Mouse (Mus musculus) MEL (cell line): ENCODE measurements around the gene Picalm. TPM values are rescaled to one million over a fixed set of nuclear protein-coding genes. Genes with fewer than 3 reads are reported as not detected.

ENCODE experiments used
- DNase-seq: peaks from one replicate; pipeline ENCODE4 v3.0.0; 2011; ENCODE audit warnings: low read depth, low spot score
- H3K27ac ChIP-seq: 2 replicates; pipeline ENCODE4 v1.5.1; 2012; ENCODE audit warnings: low read depth, mild to moderate bottlenecking, control low read depth, low read length, moderate library complexity; ENCODE audit not compliant: control insufficient read depth
- H3K27me3 ChIP-seq, 2 experiments: fragments of 150-350 bp in 1 of 2; sonication (generic) in 1 of 2; 2 replicates each; pipeline ENCODE4 v1.6.1; 2012; ENCODE audit warnings: low read length in 2 of 2, mild to moderate bottlenecking in 2 of 2, improper control_type of control experiment in 1 of 2, moderate library complexity in 1 of 2; ENCODE audit not compliant: insufficient read depth in 2 of 2, control insufficient read depth in 1 of 2
- H3K36me3 ChIP-seq, 2 experiments: 2 replicates each; pipeline ENCODE4 v1.6.1; 2012 to 2014; ENCODE audit warnings: low read length in 2 of 2, improper control_type of control experiment in 1 of 2, inconsistent platforms in 1 of 2, mild to moderate bottlenecking in 1 of 2; ENCODE audit not compliant: insufficient read depth in 2 of 2, control insufficient read depth in 1 of 2
- H3K4me1 ChIP-seq, 2 experiments: fragments of 150-350 bp in 1 of 2; sonication (generic) in 1 of 2; 2 replicates each; pipeline ENCODE4 v1.6.1; 2012; ENCODE audit warnings: low read length in 2 of 2, improper control_type of control experiment in 1 of 2, mild to moderate bottlenecking in 1 of 2; ENCODE audit not compliant: insufficient read depth in 2 of 2, control insufficient read depth in 1 of 2
- H3K4me3 ChIP-seq, 2 experiments: fragments of 150-350 bp in 1 of 2; sonication (generic) in 1 of 2; 2 replicates each; pipeline ENCODE4 v1.5.1; 2012; ENCODE audit warnings: low read depth in 2 of 2, low read length in 2 of 2, mild to moderate bottlenecking in 2 of 2, moderate library complexity in 2 of 2, control low read depth in 1 of 2, improper control_type of control experiment in 1 of 2; ENCODE audit not compliant: control insufficient read depth in 1 of 2, insufficient read depth in 1 of 2
- H3K79me2 ChIP-seq: 2 replicates; pipeline ENCODE4 v1.6.1; 2012; ENCODE audit warnings: mild to moderate bottlenecking, low read length, moderate library complexity; ENCODE audit not compliant: control insufficient read depth, poor library complexity, insufficient read depth
- H3K9ac ChIP-seq: 2 replicates; pipeline ENCODE4 v1.6.1; 2012; ENCODE audit warnings: low read depth, mild to moderate bottlenecking, control low read depth, low read length, moderate library complexity; ENCODE audit not compliant: control insufficient read depth, poor library complexity, severe bottlenecking
- H3K9me3 ChIP-seq: fragments of 150-350 bp; sonication (generic); replicated peaks from 2 replicates; pipeline ENCODE4 v1.6.1; 2012; ENCODE audit warnings: mild to moderate bottlenecking, low read length, improper control_type of control experiment, moderate library complexity; ENCODE audit not compliant: insufficient read depth
- BHLHE40 ChIP-seq: IDR thresholded peaks from 2 replicates; pipeline ENCODE4 v1.6.1; 2012; ENCODE audit warnings: low read depth, mild to moderate bottlenecking, inconsistent platforms, low read length, improper control_type of control experiment, borderline replicate concordance
- CHD1 ChIP-seq: IDR thresholded peaks from 2 replicates; pipeline ENCODE4 v1.6.1; 2012; ENCODE audit warnings: low read depth, mild to moderate bottlenecking, inconsistent platforms, low read length, improper control_type of control experiment
- CHD2 ChIP-seq: IDR thresholded peaks from 2 replicates; pipeline ENCODE4 v1.6.1; 2011; ENCODE audit warnings: low read length, improper control_type of control experiment
- CTCF ChIP-seq, 3 experiments: IDR thresholded peaks in 2 of 3; conservative IDR thresholded peaks in 1 of 3; 2 replicates each; pipeline ENCODE4 v1.5.1; 2011 to 2012; ENCODE audit warnings: low read length in 3 of 3, low read depth in 2 of 3, mild to moderate bottlenecking in 2 of 3, improper control_type of control experiment in 1 of 3, inconsistent platforms in 1 of 3, mixed read lengths in 1 of 3, moderate library complexity in 1 of 3; ENCODE audit not compliant: control insufficient read depth in 1 of 3, insufficient read depth in 1 of 3, poor library complexity in 1 of 3, severe bottlenecking in 1 of 3
- E2F4 ChIP-seq: IDR thresholded peaks from 2 replicates; pipeline ENCODE4 v1.6.1; 2011; ENCODE audit warnings: low read depth, low read length, improper control_type of control experiment, borderline replicate concordance
- ELF1 ChIP-seq: IDR thresholded peaks from 2 replicates; pipeline ENCODE4 v1.6.1; 2014; ENCODE audit warnings: low read depth, mild to moderate bottlenecking, inconsistent platforms, low read length, improper control_type of control experiment, moderate library complexity
- EP300 ChIP-seq, 2 experiments: IDR thresholded peaks; 2 replicates each; pipeline ENCODE4 v1.6.1; 2011; ENCODE audit warnings: improper control_type of control experiment in 2 of 2, low read length in 2 of 2, low read depth in 1 of 2, mild to moderate bottlenecking in 1 of 2
- ETS1 ChIP-seq: IDR thresholded peaks from 2 replicates; pipeline ENCODE4 v1.6.1; 2012; ENCODE audit warnings: low read depth, mild to moderate bottlenecking, inconsistent platforms, low read length, improper control_type of control experiment, moderate library complexity
- GABPA ChIP-seq: IDR thresholded peaks from 2 replicates; pipeline ENCODE4 v1.6.1; 2012; ENCODE audit warnings: low read depth, mild to moderate bottlenecking, inconsistent platforms, low read length, improper control_type of control experiment, moderate library complexity
- GATA1 ChIP-seq: IDR thresholded peaks from 2 replicates; pipeline ENCODE4 v1.6.1; 2011; ENCODE audit warnings: low read depth, low read length, improper control_type of control experiment
- JUND ChIP-seq: IDR thresholded peaks from 2 replicates; pipeline ENCODE4 v1.6.1; 2011; ENCODE audit warnings: low read depth, mild to moderate bottlenecking, improper control_type of control experiment, low read length
- KAT2A ChIP-seq: conservative IDR thresholded peaks from 2 replicates; pipeline ENCODE4 v1.6.1; 2012; ENCODE audit warnings: low read depth, low read length, improper control_type of control experiment, inconsistent platforms
- MAFK ChIP-seq: IDR thresholded peaks from 2 replicates; pipeline ENCODE4 v1.6.1; 2011; ENCODE audit warnings: low read depth, mild to moderate bottlenecking, low read length, improper control_type of control experiment, borderline replicate concordance
- MAZ ChIP-seq: IDR thresholded peaks from 2 replicates; pipeline ENCODE4 v1.6.1; 2012; ENCODE audit warnings: low read depth, mild to moderate bottlenecking, inconsistent platforms, low read length, improper control_type of control experiment
- MXI1 ChIP-seq: IDR thresholded peaks from 2 replicates; pipeline ENCODE4 v1.6.1; 2011; ENCODE audit warnings: mild to moderate bottlenecking, low read depth, low read length, improper control_type of control experiment
- MYB ChIP-seq: IDR thresholded peaks from 2 replicates; pipeline ENCODE4 v1.6.1; 2011; ENCODE audit warnings: mild to moderate bottlenecking, low read depth, low read length, improper control_type of control experiment
- MYC ChIP-seq: IDR thresholded peaks from 2 replicates; pipeline ENCODE4 v1.6.1; 2011; ENCODE audit warnings: low read depth, mild to moderate bottlenecking, low read length, improper control_type of control experiment, moderate library complexity
- NRF1 ChIP-seq: IDR thresholded peaks from 2 replicates; pipeline ENCODE4 v1.6.1; 2014; ENCODE audit warnings: low read depth, mild to moderate bottlenecking, inconsistent platforms, low read length, improper control_type of control experiment, moderate library complexity; ENCODE audit not compliant: poor library complexity, insufficient read depth, severe bottlenecking
- POLR2A ChIP-seq, 2 experiments: IDR thresholded peaks; 2 replicates each; pipeline ENCODE4 v1.6.1; 2011 to 2012; ENCODE audit warnings: low read length in 2 of 2, mild to moderate bottlenecking in 2 of 2, control low read depth in 1 of 2, improper control_type of control experiment in 1 of 2, low read depth in 1 of 2, moderate library complexity in 1 of 2; ENCODE audit not compliant: control insufficient read depth in 1 of 2, insufficient read depth in 1 of 2, poor library complexity in 1 of 2
- POLR2AphosphoS5 ChIP-seq: IDR thresholded peaks from 2 replicates; pipeline ENCODE4 v1.6.1; 2012; ENCODE audit warnings: low read depth, borderline replicate concordance, mild to moderate bottlenecking, inconsistent platforms, low read length, moderate library complexity, mixed read lengths
- RAD21 ChIP-seq: IDR thresholded peaks from 2 replicates; pipeline ENCODE4 v1.6.1; 2011; ENCODE audit warnings: mild to moderate bottlenecking, low read depth, low read length, improper control_type of control experiment
- SIN3A ChIP-seq: IDR thresholded peaks from 2 replicates; pipeline ENCODE4 v1.6.1; 2012; ENCODE audit warnings: low read length, improper control_type of control experiment, inconsistent platforms
- SMC3 ChIP-seq: IDR thresholded peaks from 2 replicates; pipeline ENCODE4 v1.6.1; 2011; ENCODE audit warnings: low read depth, low read length, improper control_type of control experiment
- TAL1 ChIP-seq: IDR thresholded peaks from 2 replicates; pipeline ENCODE4 v1.6.1; 2012; ENCODE audit warnings: mild to moderate bottlenecking, inconsistent platforms, low read length, moderate library complexity, mixed read lengths
- TBP ChIP-seq: IDR thresholded peaks from 2 replicates; pipeline ENCODE4 v1.8.0; 2011; ENCODE audit warnings: low read depth, low read length, improper control_type of control experiment
- TCF12 ChIP-seq: IDR thresholded peaks from 2 replicates; pipeline ENCODE4 v1.6.1; 2014; ENCODE audit warnings: low read depth, mild to moderate bottlenecking, inconsistent platforms, low read length, improper control_type of control experiment, moderate library complexity
- UBTF ChIP-seq: IDR thresholded peaks from 2 replicates; pipeline ENCODE4 v1.6.1; 2012; ENCODE audit warnings: low read depth, mild to moderate bottlenecking, inconsistent platforms, low read length, improper control_type of control experiment, moderate library complexity, borderline replicate concordance; ENCODE audit not compliant: insufficient read depth
- USF1 ChIP-seq: IDR thresholded peaks from 2 replicates; pipeline ENCODE4 v1.6.1; 2014; ENCODE audit warnings: low read depth, mild to moderate bottlenecking, inconsistent platforms, low read length, improper control_type of control experiment, moderate library complexity
- ZKSCAN1 ChIP-seq: IDR thresholded peaks from 2 replicates; pipeline ENCODE4 v1.6.1; 2012; ENCODE audit warnings: low read depth, mild to moderate bottlenecking, inconsistent platforms, low read length, improper control_type of control experiment, moderate library complexity
- ZNF384 ChIP-seq: IDR thresholded peaks from 2 replicates; pipeline ENCODE4 v1.6.1; 2012; ENCODE audit warnings: low read depth, mild to moderate bottlenecking, inconsistent platforms, low read length, improper control_type of control experiment
- polyA plus RNA-seq, 2 experiments: library from polyadenylated mRNA; stranded (reverse) in 1 of 2; unstranded in 1 of 2; fragments of >175 nt in 1 of 2; fragments of >200 nt in 1 of 2; gene quantifications; 2 replicates each; pipeline versions ENCODE4 v1.2.1 to v1.2.4; 2012; ENCODE audit warnings: low replicate concordance in 2 of 2, low read depth in 1 of 2; ENCODE audit not compliant: insufficient read length in 2 of 2, insufficient read depth in 1 of 2, missing spikeins in 1 of 2
- total RNA-seq: library from RNA; depleted of rRNA; stranded (reverse); fragments of 300-350 nt; gene quantifications from 2 replicates; pipeline ENCODE4 v1.2.3, GENCODE M21; 2012

Gene Picalm
- total and polyA plus RNA-seq, 3 experiments = 53.4 to 78.9 (median 74.9) TPM

DNA sequence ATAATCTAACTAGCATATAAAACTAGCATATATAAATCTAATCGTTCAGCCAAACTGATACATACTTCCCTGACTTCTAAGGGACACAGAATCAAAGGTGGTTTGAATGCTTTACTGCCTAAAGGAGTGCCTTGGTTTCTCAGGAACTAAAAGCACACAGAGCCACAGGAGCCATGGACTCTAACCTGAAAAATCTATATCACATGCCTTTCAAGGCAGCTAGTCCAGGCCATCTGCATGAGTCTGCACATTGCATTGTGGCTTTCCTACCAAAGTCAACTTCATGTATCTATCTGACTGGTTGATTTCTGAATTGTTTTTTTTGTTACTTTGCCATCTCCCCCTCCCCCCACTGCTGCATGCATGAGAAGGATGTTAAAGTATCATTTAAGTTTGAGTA lies 50.6 kb downstream of the Picalm start:
- no peaks in the 10 kb centered on the region for H3K9me3 ChIP-seq

DNA sequence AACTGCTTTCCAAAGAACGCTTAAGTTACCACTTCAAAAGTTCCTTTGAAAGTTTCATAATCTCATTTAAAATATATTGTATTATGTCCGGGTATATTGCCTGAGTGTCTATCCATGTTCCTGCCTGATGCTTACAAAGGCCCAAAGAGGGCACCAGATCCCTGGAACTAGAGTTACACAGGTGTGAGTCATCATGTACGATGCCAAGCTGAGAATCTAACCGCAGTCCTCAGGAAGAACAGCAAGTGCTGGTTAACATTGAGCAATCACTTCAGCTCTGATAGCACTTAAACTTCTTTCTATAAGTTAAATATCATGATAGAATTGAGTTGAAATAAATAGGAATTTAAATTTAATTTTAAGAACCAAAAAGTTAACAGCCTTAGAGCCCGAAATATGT lies 70.2 kb downstream of the Picalm start:
- Histone ChIP-seq H3K4me3 (no peak overlapping the region), H3K79me2 (no peaks in the 10 kb centered on the region), H3K36me3 (peaks cover 2 to 41% of the 10 kb centered on the region in 2 experiments), H3K4me1 (peaks cover 0 to 2% of the 10 kb centered on the region in 2 experiments; a peak in 2 of 4 replicates), H3K9ac (no peak overlapping the region), H3K27ac (no peak overlapping the region), H3K9me3 (no peaks in the 10 kb centered on the region), H3K27me3 (no peaks in the 10 kb centered on the region)
- no peak for DNase-seq
- TF ChIP-seq POLR2A (IDR thresholded peaks at IDR 0.05; ENCODE audit: control insufficient read depth in 1 of 2, insufficient read depth in 1 of 2, low read depth in 1 of 2, low read length in 2 of 2, poor library complexity in 1 of 2) = no peak
- no peak for TF ChIP-seq SMC3
- no peak for TF ChIP-seq EP300 (IDR thresholded peaks at IDR 0.05; ENCODE audit: low read depth in 1 of 2, low read length in 2 of 2)
- TF ChIP-seq GATA1 = no peak
- TF ChIP-seq POLR2AphosphoS5 = no peak
- no peak for TF ChIP-seq MAZ
- no peak for TF ChIP-seq MXI1
- TF ChIP-seq ZKSCAN1 = no peak
- no peak for TF ChIP-seq USF1
- TF ChIP-seq KAT2A = no peak
- no peak for TF ChIP-seq E2F4
- TF ChIP-seq CHD1 = no peak
- no peak for TF ChIP-seq JUND
- no peak for TF ChIP-seq BHLHE40
- no peak for TF ChIP-seq UBTF
- TF ChIP-seq ELF1 = no peak

More for the DNA sequence above, 50.6 kb downstream of the Picalm start:
- H3K27me3 ChIP-seq = no peaks in the 10 kb centered on the region
- H3K36me3 ChIP-seq = peaks cover 0 to 47% of the 10 kb centered on the region in 2 experiments; a peak in 2 of 4 replicates
- no peaks in the 10 kb centered on the region; a peak in 1 of 4 replicates for H3K4me1 ChIP-seq
- DNase-seq = no peak
- no peak overlapping the region for H3K4me3 ChIP-seq
- no peaks in the 10 kb centered on the region for H3K79me2 ChIP-seq
- H3K27ac ChIP-seq = no peak overlapping the region
- TF ChIP-seq NRF1 (no peak), CHD1 (no peak), SMC3 (no peak), MYC (no peak), MAZ (no peak), SIN3A (no peak), TCF12 (no peak), TAL1 (no peak), CHD2 (no peak), ETS1 (no peak), TBP (no peak), JUND (no peak), RAD21 (no peak), GABPA (no peak), MYB (no peak), ZNF384 (no peak), CTCF (IDR thresholded peaks at IDR 0.05 in 2 of 3, conservative IDR thresholded peaks at IDR 0.05 in 1 of 3; ENCODE audit: control insufficient read depth in 1 of 3, insufficient read depth in 1 of 3, low read depth in 2 of 3, low read length in 3 of 3, poor library complexity in 1 of 3, severe bottlenecking in 1 of 3) (no peak), MAFK (no peak)
- no peak overlapping the region for H3K9ac ChIP-seq
